Mouse (Mus musculus) right cerebral cortex, adult 18-20 months (tissue): ENCODE measurements at regions not wholly inside any gene's neighbourhood (a gene's known extent, or its start where the extent isn't known, plus 50 kb on each side); places are given as distances from the start of the nearest gene placed in this dataset.

Source experiments
- DNase-seq: peaks from one replicate; pipeline ENCODE4 v3.0.0; 2022; ENCODE audit warnings: mixed read lengths

GRCm38 (mm10) chr5:64750976-64751656, 52.1 kb upstream of the Klf3 start:
- no peak for DNase-seq

- no peak for DNase-seq
Measured at GRCm38 (mm10) chr5:64753142-64753750, 49.9 kb upstream of the Klf3 start.
